Mouse (Mus musculus): ENCODE results near the gene Rere.

Rere gene

GRCm38 (mm10) chr4:150605804-150606203 lies 324.4 kb downstream of the Rere start:
- no peak for DNase-seq (ENCODE audit: low spot score in 2 of 2)

- DNase-seq (ENCODE audit: low spot score in 2 of 2): no peak
These were observed 325.2 kb downstream of the Rere start for GRCm38 (mm10) chr4:150606449-150607161.

GRCm38 (mm10) chr4:150608670-150609069 lies 327.2 kb downstream of the Rere start:
- DNase-seq (ENCODE audit: low spot score in 2 of 2): no peak

- DNase-seq (ENCODE audit: low spot score in 2 of 2): no peak
These were observed 332.3 kb downstream of the Rere start for GRCm38 (mm10) chr4:150613715-150614114.

- no peak for DNase-seq (ENCODE audit: low spot score in 2 of 2)
These were observed 334.0 kb downstream of the Rere start for GRCm38 (mm10) chr4:150615251-150616028.

GRCm38 (mm10) chr4:150616029-150616420 lies 334.6 kb downstream of the Rere start:
- DNase-seq (ENCODE audit: low spot score in 2 of 2): no peak

- DNase-seq (ENCODE audit: low spot score in 2 of 2): no peak
These were observed 335.4 kb downstream of the Rere start for GRCm38 (mm10) chr4:150616841-150617240.

GRCm38 (mm10) chr4:150619011-150619410 lies 337.6 kb downstream of the Rere start:
- DNase-seq (ENCODE audit: low spot score in 2 of 2): no peak

GRCm38 (mm10) chr4:150622641-150623040 lies 341.2 kb downstream of the Rere start:
- no peak for DNase-seq (ENCODE audit: low spot score in 2 of 2)

GRCm38 (mm10) chr4:150624214-150624823 lies 342.9 kb downstream of the Rere start:
- no peak for DNase-seq (ENCODE audit: low spot score in 2 of 2)

GRCm38 (mm10) chr4:150624933-150625332 lies 343.5 kb downstream of the Rere start:
- no peak for DNase-seq (ENCODE audit: low spot score in 2 of 2)

GRCm38 (mm10) chr4:150625425-150625824 lies 344.0 kb downstream of the Rere start:
- peak; percentile 46 to 47 for DNase-seq (ENCODE audit: low spot score in 2 of 2)

- peak; percentile 48 to 75 for DNase-seq (ENCODE audit: low spot score in 2 of 2)
These were observed 344.7 kb downstream of the Rere start for GRCm38 (mm10) chr4:150625951-150626732.

GRCm38 (mm10) chr4:150629266-150629665 lies 347.8 kb downstream of the Rere start:
- DNase-seq (ENCODE audit: low spot score in 2 of 2): no peak

- DNase-seq (ENCODE audit: low spot score in 2 of 2): no peak
These were observed 354.1 kb downstream of the Rere start for GRCm38 (mm10) chr4:150635568-150635967.

GRCm38 (mm10) chr4:150636635-150637034 lies 355.2 kb downstream of the Rere start:
- DNase-seq (ENCODE audit: low spot score in 2 of 2): no peak

- no peak for DNase-seq (ENCODE audit: low spot score in 2 of 2)
These were observed 362.9 kb downstream of the Rere start for GRCm38 (mm10) chr4:150644299-150644698.

GRCm38 (mm10) chr4:150649327-150649726 lies 367.9 kb downstream of the Rere start:
- no peak for DNase-seq (ENCODE audit: low spot score in 2 of 2)

GRCm38 (mm10) chr4:150651390-150652277 lies 370.2 kb downstream of the Rere start, which contains the start of gene Slc45a1:
Gene Slc45a1 (minus strand): TSS chr4:150652174.
- DNase-seq (ENCODE audit: low spot score in 2 of 2): no peak

- DNase-seq (ENCODE audit: low spot score in 2 of 2): no peak
These were observed 371.7 kb downstream of the Rere start for GRCm38 (mm10) chr4:150653072-150653599.
